Mouse (Mus musculus): ENCODE results near the gene Macrod2. TPM values are rescaled to one million over a fixed set of nuclear protein-coding genes. Genes with fewer than 3 reads are reported as not detected.

Macrod2 gene
- polyA plus RNA-seq, 2 experiments = 2.1 to 7.7 TPM

GRCm38 (mm10) chr2:141889497-141889896 is 1494.4 kb downstream of the Macrod2 start:
- DNase-seq (ENCODE audit: low read depth in 3 of 3, low spot score in 3 of 3) (no peak), ATAC-seq (ENCODE audit: insufficient read depth) (peak; percentile 65; the same call in 1 of the 2 replicates)
- Histone ChIP-seq H3K36me3 (replicated peaks; ENCODE audit: control insufficient read depth, insufficient read depth, low read depth) (no peaks in the 10 kb centered on the region), H3K4me1 (replicated peaks; ENCODE audit: control insufficient read depth in 2 of 2, insufficient read depth in 2 of 2, low read length in 1 of 2) (no peaks in the 10 kb centered on the region), H3K9ac (replicated peaks) (no peak overlapping the region), H3K4me2 (ENCODE audit: low read depth) (no peak overlapping the region), H3K9me3 (ENCODE audit: control insufficient read depth, low read length) (no peaks in the 10 kb centered on the region), H3K4me3 (ENCODE audit: insufficient read depth in 1 of 2, low read depth in 2 of 2, low read length in 2 of 2) (no peak overlapping the region), H3K27me3 (ENCODE audit: control insufficient read depth, insufficient read depth, low read length) (no peaks in the 10 kb centered on the region), H3K27ac (no peak overlapping the region)
- no peak for TF ChIP-seq EP300 (IDR thresholded peaks at IDR 0.05; ENCODE audit: low read depth)
- WGBS (ENCODE audit: insufficient replicate concordance) = 27% methylated on average over 2 of the region's 2 CpGs

GRCm38 (mm10) chr2:141897951-141898350 is 1502.8 kb downstream of the Macrod2 start:
- TF ChIP-seq CTCF (IDR thresholded peaks at IDR 0.05; ENCODE audit: low read depth) = no peak
- TF ChIP-seq EP300 (IDR thresholded peaks at IDR 0.05; ENCODE audit: low read depth) = no peak
- H3K27ac ChIP-seq = no peak overlapping the region
- DNase-seq (ENCODE audit: low read depth in 3 of 3, low spot score in 3 of 3) (no peak), ATAC-seq (ENCODE audit: insufficient read depth) (no peak)
- no peak overlapping the region for H3K9ac ChIP-seq (replicated peaks)
- no peaks in the 10 kb centered on the region for H3K36me3 ChIP-seq (replicated peaks; ENCODE audit: control insufficient read depth, insufficient read depth, low read depth)
- no peak overlapping the region for H3K4me3 ChIP-seq (ENCODE audit: insufficient read depth in 1 of 2, low read depth in 2 of 2, low read length in 2 of 2)
- no peaks in the 10 kb centered on the region for H3K9me3 ChIP-seq (ENCODE audit: control insufficient read depth, low read length)
- H3K4me1 ChIP-seq (replicated peaks; ENCODE audit: control insufficient read depth in 2 of 2, insufficient read depth in 2 of 2, low read length in 1 of 2) = no peaks in the 10 kb centered on the region
- no peaks in the 10 kb centered on the region for H3K27me3 ChIP-seq (ENCODE audit: control insufficient read depth, insufficient read depth, low read length)
- no peak overlapping the region for H3K4me2 ChIP-seq (ENCODE audit: low read depth)

GRCm38 (mm10) chr2:141911831-141912447 is 1516.8 kb downstream of the Macrod2 start:
- no peaks in the 10 kb centered on the region for H3K4me1 ChIP-seq (replicated peaks; ENCODE audit: control insufficient read depth in 2 of 2, insufficient read depth in 2 of 2, low read length in 1 of 2)
- no peaks in the 10 kb centered on the region for H3K27me3 ChIP-seq (ENCODE audit: control insufficient read depth, insufficient read depth, low read length)
- no peaks in the 10 kb centered on the region for H3K36me3 ChIP-seq (replicated peaks; ENCODE audit: control insufficient read depth, insufficient read depth, low read depth)
- H3K4me3 ChIP-seq (ENCODE audit: insufficient read depth in 1 of 2, low read depth in 2 of 2, low read length in 2 of 2) = no peak overlapping the region
- H3K9ac ChIP-seq (replicated peaks) = no peak overlapping the region
- WGBS (ENCODE audit: insufficient replicate concordance) = 63% methylated on average over 6 of the region's 6 CpGs
- DNase-seq (ENCODE audit: low read depth in 3 of 3, low spot score in 3 of 3) (no peak), ATAC-seq (ENCODE audit: insufficient read depth) (no peak)
- no peak overlapping the region for H3K27ac ChIP-seq
- no peak for TF ChIP-seq EP300 (IDR thresholded peaks at IDR 0.05; ENCODE audit: low read depth)
- no peak for TF ChIP-seq CTCF (IDR thresholded peaks at IDR 0.05; ENCODE audit: low read depth)
- H3K4me2 ChIP-seq (ENCODE audit: low read depth) = no peak overlapping the region
- H3K9me3 ChIP-seq (ENCODE audit: control insufficient read depth, low read length) = no peaks in the 10 kb centered on the region

- no peak for DNase-seq (ENCODE audit: low read depth in 3 of 3, low spot score in 3 of 3)
- Histone ChIP-seq H3K36me3 (replicated peaks; ENCODE audit: control insufficient read depth, insufficient read depth, low read depth) (no peaks in the 10 kb centered on the region), H3K9me3 (ENCODE audit: control insufficient read depth, low read length) (no peaks in the 10 kb centered on the region), H3K4me2 (ENCODE audit: low read depth) (no peak overlapping the region), H3K27ac (no peak overlapping the region), H3K4me1 (replicated peaks; ENCODE audit: control insufficient read depth in 2 of 2, insufficient read depth in 2 of 2, low read length in 1 of 2) (no peaks in the 10 kb centered on the region), H3K27me3 (ENCODE audit: control insufficient read depth, insufficient read depth, low read length) (no peaks in the 10 kb centered on the region), H3K4me3 (ENCODE audit: insufficient read depth in 1 of 2, low read depth in 2 of 2, low read length in 2 of 2) (no peak overlapping the region), H3K9ac (replicated peaks) (no peak overlapping the region)
- no peak for ATAC-seq (ENCODE audit: insufficient read depth)
- 51% methylated on average over 3 of the region's 3 CpGs for WGBS (ENCODE audit: insufficient replicate concordance)
- no peak for TF ChIP-seq EP300 (IDR thresholded peaks at IDR 0.05; ENCODE audit: low read depth)
- no peak for TF ChIP-seq CTCF (IDR thresholded peaks at IDR 0.05; ENCODE audit: low read depth)
Measured at GRCm38 (mm10) chr2:141913486-141913885, 1518.4 kb downstream of the Macrod2 start.

GRCm38 (mm10) chr2:141913894-141914293 is 1518.8 kb downstream of the Macrod2 start:
- DNase-seq (ENCODE audit: low read depth in 3 of 3, low spot score in 3 of 3) = no peak
- no peak overlapping the region for H3K4me3 ChIP-seq (ENCODE audit: insufficient read depth in 1 of 2, low read depth in 2 of 2, low read length in 2 of 2)
- no peaks in the 10 kb centered on the region for H3K27me3 ChIP-seq (ENCODE audit: control insufficient read depth, insufficient read depth, low read length)
- H3K9me3 ChIP-seq (ENCODE audit: control insufficient read depth, low read length) = no peaks in the 10 kb centered on the region
- H3K36me3 ChIP-seq (replicated peaks; ENCODE audit: control insufficient read depth, insufficient read depth, low read depth) = no peaks in the 10 kb centered on the region
- WGBS (ENCODE audit: insufficient replicate concordance) = 58% methylated on average over 6 of the region's 6 CpGs
- no peaks in the 10 kb centered on the region for H3K4me1 ChIP-seq (replicated peaks; ENCODE audit: control insufficient read depth in 2 of 2, insufficient read depth in 2 of 2, low read length in 1 of 2)
- ATAC-seq (ENCODE audit: insufficient read depth) = no peak
- no peak overlapping the region for H3K27ac ChIP-seq
- no peak overlapping the region for H3K4me2 ChIP-seq (ENCODE audit: low read depth)
- H3K9ac ChIP-seq (replicated peaks) = no peak overlapping the region
- TF ChIP-seq EP300 (IDR thresholded peaks at IDR 0.05; ENCODE audit: low read depth) = no peak
- TF ChIP-seq CTCF (IDR thresholded peaks at IDR 0.05; ENCODE audit: low read depth) = no peak
